Mouse (Mus musculus): ENCODE data around the gene Irs2. TPM values are rescaled to one million over a fixed set of nuclear protein-coding genes. Genes with fewer than 3 reads are reported as not detected.

Irs2 gene
- polyA plus RNA-seq, 1 experiment from 2014 or later = 4.9 TPM

GRCm38 (mm10) chr8:10993582-10994216, 14.6 kb downstream of the Irs2 start:
- H3K27ac ChIP-seq = no peak overlapping the region
- no peaks in the 10 kb centered on the region for H3K27me3 ChIP-seq (ENCODE audit: insufficient read depth, poor library complexity, severe bottlenecking)
- H3K9me3 ChIP-seq = peaks cover 4% of the 10 kb centered on the region; the same call in 1 of the 2 replicates
- H3K4me3 ChIP-seq = no peak overlapping the region
- peaks cover 82% of the 10 kb centered on the region for H3K4me1 ChIP-seq (replicated peaks)
- peaks cover 60% of the 10 kb centered on the region for H3K36me3 ChIP-seq
- 96% methylated on average over 10 of the region's 10 CpGs for WGBS
- DNase-seq (ENCODE audit: low spot score) = no peak

- 70% methylated on average over 8 of the region's 8 CpGs for WGBS
- no peak overlapping the region for H3K4me3 ChIP-seq
- DNase-seq (ENCODE audit: low spot score) = no peak
- H3K36me3 ChIP-seq = peaks cover 52% of the 10 kb centered on the region
- peaks cover 83% of the 10 kb centered on the region for H3K4me1 ChIP-seq (replicated peaks)
- H3K27me3 ChIP-seq (ENCODE audit: insufficient read depth, poor library complexity, severe bottlenecking) = no peaks in the 10 kb centered on the region
- peak overlapping the region; percentile 45 for H3K27ac ChIP-seq
- H3K9me3 ChIP-seq = peaks cover 4% of the 10 kb centered on the region; the same call in 1 of the 2 replicates
Observed at GRCm38 (mm10) chr8:10992081-10992480, 16.2 kb downstream of the Irs2 start.

GRCm38 (mm10) chr8:10991323-10991722, 16.9 kb downstream of the Irs2 start:
- Histone ChIP-seq H3K27ac (peak overlapping the region; percentile 81), H3K4me3 (no peak overlapping the region), H3K27me3 (ENCODE audit: insufficient read depth, poor library complexity, severe bottlenecking) (no peaks in the 10 kb centered on the region), H3K36me3 (peaks cover 52% of the 10 kb centered on the region), H3K4me1 (replicated peaks) (peaks cover 77% of the 10 kb centered on the region), H3K9me3 (peaks cover 4% of the 10 kb centered on the region; the same call in 1 of the 2 replicates)
- no peak for DNase-seq (ENCODE audit: low spot score)
- 72% methylated on average over 2 of the region's 2 CpGs for WGBS

GRCm38 (mm10) chr8:10990421-10991110, 17.7 kb downstream of the Irs2 start:
- peaks cover 69% of the 10 kb centered on the region for H3K4me1 ChIP-seq (replicated peaks)
- WGBS = 49% methylated on average over 10 of the region's 10 CpGs

GRCm38 (mm10) chr8:10989946-10990345, 18.3 kb downstream of the Irs2 start:
- H3K36me3 ChIP-seq = peaks cover 51% of the 10 kb centered on the region
- no peaks in the 10 kb centered on the region for H3K27me3 ChIP-seq (ENCODE audit: insufficient read depth, poor library complexity, severe bottlenecking)
- no peak for DNase-seq (ENCODE audit: low spot score)
- peaks cover 68% of the 10 kb centered on the region for H3K4me1 ChIP-seq (replicated peaks)
- H3K27ac ChIP-seq = peak overlapping the region; percentile 81
- H3K4me3 ChIP-seq = no peak overlapping the region
- peaks cover 4% of the 10 kb centered on the region; the same call in 1 of the 2 replicates for H3K9me3 ChIP-seq
- WGBS = 66% methylated on average over 3 of the region's 3 CpGs

More at GRCm38 (mm10) chr8:10990421-10991110, 17.7 kb downstream of the Irs2 start:
- Histone ChIP-seq H3K27me3 (ENCODE audit: insufficient read depth, poor library complexity, severe bottlenecking) (no peaks in the 10 kb centered on the region), H3K36me3 (peaks cover 52% of the 10 kb centered on the region), H3K9me3 (peaks cover 4% of the 10 kb centered on the region; the same call in 1 of the 2 replicates), H3K27ac (peak overlapping the region; percentile 81), H3K4me3 (no peak overlapping the region)
- DNase-seq (ENCODE audit: low spot score) = no peak

GRCm38 (mm10) chr8:10986638-10987037, 21.6 kb downstream of the Irs2 start:
- Histone ChIP-seq H3K9me3 (no peaks in the 10 kb centered on the region), H3K4me1 (replicated peaks) (peaks cover 52% of the 10 kb centered on the region), H3K27me3 (ENCODE audit: insufficient read depth, poor library complexity, severe bottlenecking) (no peaks in the 10 kb centered on the region), H3K27ac (no peak overlapping the region), H3K36me3 (peaks cover 49% of the 10 kb centered on the region), H3K4me3 (no peak overlapping the region)
- 96% methylated on average over 17 of the region's 17 CpGs for WGBS
- DNase-seq (ENCODE audit: low spot score) = no peak

GRCm38 (mm10) chr8:10985064-10985463, 23.2 kb downstream of the Irs2 start:
- no peaks in the 10 kb centered on the region for H3K27me3 ChIP-seq (ENCODE audit: insufficient read depth, poor library complexity, severe bottlenecking)
- no peak overlapping the region for H3K4me3 ChIP-seq
- 79% methylated on average over 7 of the region's 7 CpGs for WGBS
- DNase-seq (ENCODE audit: low spot score) = no peak
- H3K36me3 ChIP-seq = peaks cover 49% of the 10 kb centered on the region
- H3K4me1 ChIP-seq (replicated peaks) = peaks cover 40% of the 10 kb centered on the region
- H3K27ac ChIP-seq = no peak overlapping the region
- H3K9me3 ChIP-seq = no peaks in the 10 kb centered on the region

- Histone ChIP-seq H3K27ac (no peak overlapping the region), H3K4me1 (replicated peaks) (peaks cover 50% of the 10 kb centered on the region), H3K4me3 (no peak overlapping the region), H3K9me3 (no peaks in the 10 kb centered on the region), H3K36me3 (peaks cover 29% of the 10 kb centered on the region), H3K27me3 (ENCODE audit: insufficient read depth, poor library complexity, severe bottlenecking) (no peaks in the 10 kb centered on the region)
- WGBS = 94% methylated on average over 6 of the region's 6 CpGs
- DNase-seq (ENCODE audit: low spot score) = no peak
Observed at GRCm38 (mm10) chr8:10980876-10981275, 27.4 kb downstream of the Irs2 start.

- H3K4me3 ChIP-seq = no peak overlapping the region
- peaks cover 57% of the 10 kb centered on the region for H3K4me1 ChIP-seq (replicated peaks)
- H3K9me3 ChIP-seq = no peaks in the 10 kb centered on the region
- no peak for DNase-seq (ENCODE audit: low spot score)
- peaks cover 20% of the 10 kb centered on the region for H3K36me3 ChIP-seq
- no peaks in the 10 kb centered on the region for H3K27me3 ChIP-seq (ENCODE audit: insufficient read depth, poor library complexity, severe bottlenecking)
- 0 out of 2 replicates have a peak overlapping the region, but pooled peaks have one; percentile 54 for H3K27ac ChIP-seq
- WGBS = 61% methylated on average over 7 of the region's 7 CpGs
Observed at GRCm38 (mm10) chr8:10979916-10980315, 28.3 kb downstream of the Irs2 start.

GRCm38 (mm10) chr8:10979196-10979794, 29.0 kb downstream of the Irs2 start:
- Histone ChIP-seq H3K36me3 (peaks cover 14% of the 10 kb centered on the region), H3K9me3 (no peaks in the 10 kb centered on the region), H3K4me3 (no peak overlapping the region), H3K4me1 (replicated peaks) (peaks cover 63% of the 10 kb centered on the region), H3K27me3 (ENCODE audit: insufficient read depth, poor library complexity, severe bottlenecking) (no peaks in the 10 kb centered on the region), H3K27ac (no peak overlapping the region)
- 61% methylated on average over 11 of the region's 11 CpGs for WGBS
- no peak for DNase-seq (ENCODE audit: low spot score)

GRCm38 (mm10) chr8:10978377-10978776, 29.9 kb downstream of the Irs2 start:
- H3K4me3 ChIP-seq = no peak overlapping the region
- H3K27ac ChIP-seq = peak overlapping the region; percentile 68
- WGBS = 80% methylated on average over 21 of the region's 21 CpGs
- DNase-seq (ENCODE audit: low spot score) = no peak
- peaks cover 6% of the 10 kb centered on the region; the same call in 1 of the 2 replicates for H3K36me3 ChIP-seq
- H3K27me3 ChIP-seq (ENCODE audit: insufficient read depth, poor library complexity, severe bottlenecking) = no peaks in the 10 kb centered on the region
- no peaks in the 10 kb centered on the region for H3K9me3 ChIP-seq
- peaks cover 72% of the 10 kb centered on the region for H3K4me1 ChIP-seq (replicated peaks)

GRCm38 (mm10) chr8:10977742-10978376, 30.4 kb downstream of the Irs2 start:
- H3K9me3 ChIP-seq = no peaks in the 10 kb centered on the region
- H3K4me3 ChIP-seq = no peak overlapping the region
- no peak for DNase-seq (ENCODE audit: low spot score)
- no peaks in the 10 kb centered on the region for H3K27me3 ChIP-seq (ENCODE audit: insufficient read depth, poor library complexity, severe bottlenecking)
- 71% methylated on average over 7 of the region's 7 CpGs for WGBS
- peaks cover 78% of the 10 kb centered on the region for H3K4me1 ChIP-seq (replicated peaks)
- peak overlapping the region; percentile 68 for H3K27ac ChIP-seq
- 0 out of 2 replicates have a peak, but pooled peaks cover under 1% of the 10 kb centered on the region for H3K36me3 ChIP-seq
